Mouse (Mus musculus) heart, embryonic 16.5 days (tissue): Measurements from ENCODE around the gene Rgsl1. TPM values are rescaled to one million over a fixed set of nuclear protein-coding genes. Genes with fewer than 3 reads are reported as not detected.
A peak's percentile ranks its signal among the peaks of the same experiment; 100 is the strongest.

Experiments
- ATAC-seq: fragments of 200-750 bp; cut with Nextera tagmentation; replicated peaks from 2 replicates; pipeline ENCODE4 v1.8.0; 2017; ENCODE audit warnings: moderate number of reproducible peaks; ENCODE audit not compliant: insufficient read depth, low FRiP score; ENCODE audit errors: extremely low read depth
- H3K27ac ChIP-seq: fragments of 300-500 bp; sonication (generic); 2 replicates; pipeline ENCODE4 v1.5.1; 2014; ENCODE audit warnings: mild to moderate bottlenecking, low read length, control low read depth, moderate library complexity
- H3K27me3 ChIP-seq: fragments of 300-500 bp; sonication (generic); 2 replicates; pipeline ENCODE4 v1.6.1; 2014; ENCODE audit warnings: low read length, mixed read lengths; ENCODE audit not compliant: control insufficient read depth, insufficient read depth
- H3K36me3 ChIP-seq: fragments of 300-500 bp; sonication (generic); 2 replicates; pipeline ENCODE4 v1.6.1; 2014; ENCODE audit not compliant: control insufficient read depth, insufficient read depth
- H3K4me1 ChIP-seq: fragments of 300-500 bp; sonication (generic); 2 replicates; pipeline ENCODE4 v1.6.1; 2014; ENCODE audit warnings: low read length, mixed read lengths; ENCODE audit not compliant: control insufficient read depth, insufficient read depth
- H3K4me2 ChIP-seq: fragments of 300-500 bp; sonication (generic); 2 replicates; pipeline ENCODE4 v1.6.1; 2014; ENCODE audit warnings: low read depth, mild to moderate bottlenecking, control low read depth, low read length
- H3K4me3 ChIP-seq: fragments of 300-500 bp; sonication (generic); 2 replicates; pipeline ENCODE4 v1.5.1; 2014; ENCODE audit warnings: mild to moderate bottlenecking, control low read depth, low read length
- H3K9ac ChIP-seq: fragments of 300-500 bp; sonication (generic); 2 replicates; pipeline ENCODE4 v1.6.1; 2014; ENCODE audit warnings: low read length, control low read depth
- H3K9me3 ChIP-seq: fragments of 300-500 bp; sonication (generic); replicated peaks from 2 replicates; pipeline ENCODE4 v1.6.1; 2016; ENCODE audit warnings: low read length; ENCODE audit not compliant: control insufficient read depth
- WGBS: fragments of 180-500 bp; shearing (Covaris S2); extraction: QIAGEN DNeasy Blood & Tissue Kit; methylation state at CpG from one replicate; pipeline ENCODE4 v1.1.7; 2014; 5-methylcytosine and 5-hydroxymethylcytosine counted together
- polyA plus RNA-seq: library from polyadenylated mRNA; unstranded; fragments of >200 nt; fragmentation: Nextera tagmentation; extraction: Ambion mirVana; gene quantifications from 2 replicates; pipeline ENCODE4 v1.2.1, GENCODE M21; 2015

Rgsl1 gene
- polyA plus RNA-seq, 1 experiment from 2014 or later, result not detected

GRCm38 (mm10) chr1:153749211-153749801 lies 94.6 kb downstream of the Rgsl1 start, which contains the start of gene Rnasel:
Rnasel (plus strand) TSS chr1:153749426.
- ATAC-seq, result peak; percentile 43
- Histone ChIP-seq H3K9ac (peak within 1 kb of the TSS; percentile 83), H3K9me3 (no peaks in the 10 kb centered on the region), H3K27me3 (no peaks in the 10 kb centered on the region), H3K4me1 (peaks cover 32% of the 10 kb centered on the region), H3K4me2 (peak within 1 kb of the TSS; percentile 78), H3K4me3 (peak within 1 kb of the TSS; percentile 64), H3K27ac (peak within 1 kb of the TSS; percentile 94), H3K36me3 (peaks cover 5% of the 10 kb centered on the region; the same call in 1 of the 2 replicates)
- WGBS, result 4% methylated on average over 18 of the region's 18 CpGs

- peak; percentile 28; the same call in 1 of the 2 replicates for ATAC-seq
- no peak overlapping the region; the same call in none of the 2 replicates for H3K9ac ChIP-seq
- WGBS, result 8% methylated on average over 1 of the region's 1 CpGs
Measured at GRCm38 (mm10) chr1:153748549-153748948, 95.4 kb downstream of the Rgsl1 start.

GRCm38 (mm10) chr1:153747861-153748530 lies 95.9 kb downstream of the Rgsl1 start:
- peak overlapping the region; percentile 78 for H3K4me2 ChIP-seq
- peak; percentile 58; the same call in 1 of the 2 replicates for ATAC-seq
- H3K4me3 ChIP-seq, result peak overlapping the region; percentile 21
- peak overlapping the region; percentile 9; the same call in 1 of the 2 replicates for H3K9ac ChIP-seq
- peaks cover 32% of the 10 kb centered on the region for H3K4me1 ChIP-seq
- no peaks in the 10 kb centered on the region for H3K27me3 ChIP-seq
- H3K27ac ChIP-seq, result peak overlapping the region; percentile 94
- H3K9me3 ChIP-seq, result no peaks in the 10 kb centered on the region
- H3K36me3 ChIP-seq, result no peaks in the 10 kb centered on the region
- 29% methylated on average over 12 of the region's 12 CpGs for WGBS

More at GRCm38 (mm10) chr1:153748549-153748948, 95.4 kb downstream of the Rgsl1 start:
- Histone ChIP-seq H3K36me3 (peaks cover 2% of the 10 kb centered on the region; the same call in 1 of the 2 replicates), H3K27me3 (no peaks in the 10 kb centered on the region), H3K4me3 (peak overlapping the region; percentile 64), H3K4me1 (peaks cover 32% of the 10 kb centered on the region), H3K27ac (peak overlapping the region; percentile 94), H3K4me2 (peak overlapping the region; percentile 78), H3K9me3 (no peaks in the 10 kb centered on the region)

- H3K4me2 ChIP-seq, result no peak overlapping the region
- no peak overlapping the region for H3K27ac ChIP-seq
- peaks cover 28% of the 10 kb centered on the region for H3K4me1 ChIP-seq
- H3K9ac ChIP-seq, result no peak overlapping the region
- no peak for ATAC-seq
- no peaks in the 10 kb centered on the region for H3K27me3 ChIP-seq
- WGBS, result 5% methylated on average over 12 of the region's 12 CpGs
- H3K9me3 ChIP-seq, result no peaks in the 10 kb centered on the region
- H3K4me3 ChIP-seq, result no peak overlapping the region
- no peaks in the 10 kb centered on the region for H3K36me3 ChIP-seq
Measured at GRCm38 (mm10) chr1:153746728-153747127, 97.2 kb downstream of the Rgsl1 start.

GRCm38 (mm10) chr1:153746119-153746670 lies 97.7 kb downstream of the Rgsl1 start:
- ATAC-seq, result no peak
- Histone ChIP-seq H3K27me3 (no peaks in the 10 kb centered on the region), H3K27ac (no peak overlapping the region), H3K9ac (no peak overlapping the region), H3K36me3 (no peaks in the 10 kb centered on the region), H3K4me3 (no peak overlapping the region), H3K4me1 (peaks cover 25% of the 10 kb centered on the region), H3K4me2 (no peak overlapping the region), H3K9me3 (no peaks in the 10 kb centered on the region)
- WGBS, result 78% methylated on average over 14 of the region's 14 CpGs

- no peaks in the 10 kb centered on the region for H3K9me3 ChIP-seq
- H3K4me2 ChIP-seq, result peak overlapping the region; percentile 87
- 40% methylated on average over 11 of the region's 11 CpGs for WGBS
- H3K4me3 ChIP-seq, result no peak overlapping the region
- H3K4me1 ChIP-seq, result peaks cover 18% of the 10 kb centered on the region
- peaks cover 16% of the 10 kb centered on the region for H3K27me3 ChIP-seq
- H3K27ac ChIP-seq, result 0 out of 2 replicates have a peak overlapping the region, but pooled peaks have one; percentile 29
- ATAC-seq, result no peak
- no peaks in the 10 kb centered on the region for H3K36me3 ChIP-seq
- peak overlapping the region; percentile 21; the same call in 1 of the 2 replicates for H3K9ac ChIP-seq
Measured at GRCm38 (mm10) chr1:153742374-153743155, 101.4 kb downstream of the Rgsl1 start.

GRCm38 (mm10) chr1:153741551-153742316 lies 102.2 kb downstream of the Rgsl1 start:
- peak overlapping the region; percentile 59; the same call in 1 of the 2 replicates for H3K4me3 ChIP-seq
- 57% methylated on average over 18 of the region's 18 CpGs for WGBS

GRCm38 (mm10) chr1:153740775-153741400 lies 103.1 kb downstream of the Rgsl1 start:
- WGBS, result 52% methylated on average over 12 of the region's 12 CpGs
- Histone ChIP-seq H3K36me3 (no peaks in the 10 kb centered on the region), H3K9ac (peak overlapping the region; percentile 70), H3K27ac (no peak overlapping the region), H3K4me3 (peak overlapping the region; percentile 59), H3K9me3 (no peaks in the 10 kb centered on the region), H3K4me1 (peaks cover 11% of the 10 kb centered on the region), H3K4me2 (peak overlapping the region; percentile 87), H3K27me3 (peaks cover 23% of the 10 kb centered on the region)
- ATAC-seq, result no peak

More at GRCm38 (mm10) chr1:153741551-153742316, 102.2 kb downstream of the Rgsl1 start:
- Histone ChIP-seq H3K27ac (no peak overlapping the region), H3K4me2 (peak overlapping the region; percentile 87), H3K9ac (0 out of 2 replicates have a peak overlapping the region, but pooled peaks have one; percentile 42), H3K36me3 (no peaks in the 10 kb centered on the region), H3K9me3 (no peaks in the 10 kb centered on the region), H3K27me3 (peaks cover 22% of the 10 kb centered on the region), H3K4me1 (peaks cover 11% of the 10 kb centered on the region)
- ATAC-seq, result no peak
